Mouse (Mus musculus) embryonic facial prominence, embryonic 10.5 days (tissue): Measurements from ENCODE around the gene Avpr2. TPM values are rescaled to one million over a fixed set of nuclear protein-coding genes. Genes with fewer than 3 reads are reported as not detected.

ENCODE experiments used
- DNase-seq: peaks from one replicate; pipeline ENCODE4 v3.0.0-alpha.2; 2017; ENCODE audit warnings: low spot score
- H3K27ac ChIP-seq: fragments of 300-500 bp; sonication (generic); replicated peaks from 2 replicates; pipeline ENCODE4 v1.5.1; 2016; ENCODE audit warnings: mild to moderate bottlenecking
- H3K27me3 ChIP-seq: fragments of 300-500 bp; sonication (generic); replicated peaks from 2 replicates; pipeline ENCODE4 v1.6.1; 2016; ENCODE audit warnings: low read depth, mild to moderate bottlenecking; ENCODE audit not compliant: poor library complexity, severe bottlenecking
- H3K36me3 ChIP-seq: fragments of 300-500 bp; sonication (generic); replicated peaks from 2 replicates; pipeline ENCODE4 v1.6.1; 2016; ENCODE audit warnings: mild to moderate bottlenecking, moderate library complexity
- H3K4me1 ChIP-seq: fragments of 300-500 bp; sonication (generic); 2 replicates; pipeline ENCODE4 v1.6.1; 2016
- H3K4me3 ChIP-seq: fragments of 300-500 bp; sonication (generic); 2 replicates; pipeline ENCODE4 v1.5.1; 2016; ENCODE audit warnings: mild to moderate bottlenecking, moderate library complexity
- H3K9me3 ChIP-seq: fragments of 300-500 bp; sonication (generic); 2 replicates; pipeline ENCODE4 v1.6.1; 2016; ENCODE audit warnings: mild to moderate bottlenecking
- WGBS: fragments of 180-500 bp; shearing (Covaris S2); methylation state at CpG from one replicate; pipeline ENCODE4 v1.1.7; 2016; 5-methylcytosine and 5-hydroxymethylcytosine counted together
- polyA plus RNA-seq: library from polyadenylated mRNA; unstranded; fragments of >200 nt; fragmentation: Nextera tagmentation; extraction: Ambion mirVana; gene quantifications from 2 replicates; pipeline ENCODE4 v1.2.1, GENCODE M21; 2016

The Avpr2 gene
- polyA plus RNA-seq, 1 experiment from 2014 or later = 0.07 TPM

GRCm38 (mm10) chrX:73881036-73881427, 10.9 kb upstream of the Avpr2 start:
- Histone ChIP-seq H3K36me3 (no peaks in the 10 kb centered on the region), H3K9me3 (no peaks in the 10 kb centered on the region), H3K27ac (no peak overlapping the region), H3K4me3 (peak overlapping the region; percentile 57), H3K27me3 (peaks cover 44% of the 10 kb centered on the region), H3K4me1 (peaks cover 14% of the 10 kb centered on the region; the same call in 1 of the 2 replicates)
- 20% methylated on average over 16 of the region's 16 CpGs for WGBS
- DNase-seq = peak; percentile 12

- Histone ChIP-seq H3K27ac (no peak overlapping the region), H3K9me3 (no peaks in the 10 kb centered on the region), H3K36me3 (no peaks in the 10 kb centered on the region), H3K4me1 (peaks cover 14% of the 10 kb centered on the region; the same call in 1 of the 2 replicates), H3K4me3 (no peak overlapping the region), H3K27me3 (peaks cover 44% of the 10 kb centered on the region)
- WGBS = 14% methylated on average over 6 of the region's 6 CpGs
- DNase-seq = peak; percentile 15
Observed at GRCm38 (mm10) chrX:73881463-73881862, 10.4 kb upstream of the Avpr2 start.

GRCm38 (mm10) chrX:73892833-73893232, 931 bp downstream of the Avpr2 start:
- no peaks in the 10 kb centered on the region for H3K36me3 ChIP-seq
- peaks cover 22% of the 10 kb centered on the region; the same call in 1 of the 2 replicates for H3K27me3 ChIP-seq
- H3K4me3 ChIP-seq = no peak overlapping the region
- no peaks in the 10 kb centered on the region for H3K4me1 ChIP-seq
- no peaks in the 10 kb centered on the region for H3K9me3 ChIP-seq
- 91% methylated on average over 14 of the region's 14 CpGs for WGBS
- DNase-seq = no peak
- H3K27ac ChIP-seq = no peak overlapping the region

- Histone ChIP-seq H3K36me3 (no peaks in the 10 kb centered on the region), H3K27ac (no peak within 1 kb of the TSS), H3K27me3 (peaks cover 30% of the 10 kb centered on the region; the same call in 1 of the 2 replicates), H3K9me3 (no peaks in the 10 kb centered on the region), H3K4me1 (no peaks in the 10 kb centered on the region), H3K4me3 (no peak within 1 kb of the TSS)
- 30% methylated on average over 2 of the region's 2 CpGs for WGBS
- DNase-seq = peak; percentile 62
Observed at GRCm38 (mm10) chrX:73895719-73896118, 3.8 kb downstream of the Avpr2 start, which contains the start of gene L1cam. TSS of gene L1cam (minus strand) at chrX:73896105.

- no peak for DNase-seq
- Histone ChIP-seq H3K27me3 (peaks cover 21% of the 10 kb centered on the region; the same call in 1 of the 2 replicates), H3K9me3 (no peaks in the 10 kb centered on the region), H3K27ac (no peak overlapping the region), H3K4me1 (no peaks in the 10 kb centered on the region), H3K36me3 (no peaks in the 10 kb centered on the region), H3K4me3 (no peak overlapping the region)
- 79% methylated on average over 3 of the region's 3 CpGs for WGBS
Observed at GRCm38 (mm10) chrX:73897959-73898358, 6.1 kb downstream of the Avpr2 start.

GRCm38 (mm10) chrX:73910049-73910448, 18.1 kb downstream of the Avpr2 start:
- peaks cover 15% of the 10 kb centered on the region for H3K27me3 ChIP-seq
- DNase-seq = no peak
- H3K36me3 ChIP-seq = no peaks in the 10 kb centered on the region
- H3K9me3 ChIP-seq = no peaks in the 10 kb centered on the region
- 69% methylated on average over 1 of the region's 1 CpGs for WGBS
- H3K27ac ChIP-seq = no peak overlapping the region
- no peak overlapping the region for H3K4me3 ChIP-seq
- H3K4me1 ChIP-seq = peaks cover 7% of the 10 kb centered on the region

GRCm38 (mm10) chrX:73910451-73910850, 18.5 kb downstream of the Avpr2 start:
- no peak for DNase-seq
- H3K36me3 ChIP-seq = no peaks in the 10 kb centered on the region
- H3K9me3 ChIP-seq = no peaks in the 10 kb centered on the region
- H3K27me3 ChIP-seq = peaks cover 15% of the 10 kb centered on the region
- peaks cover 7% of the 10 kb centered on the region for H3K4me1 ChIP-seq
- H3K4me3 ChIP-seq = peak overlapping the region; percentile 47; the same call in 1 of the 2 replicates
- no peak overlapping the region for H3K27ac ChIP-seq

- DNase-seq = peak; percentile 21
- H3K9me3 ChIP-seq = no peaks in the 10 kb centered on the region
- H3K27me3 ChIP-seq = peaks cover 15% of the 10 kb centered on the region
- WGBS = 19% methylated on average over 26 of the region's 26 CpGs
- peak overlapping the region; percentile 47 for H3K4me3 ChIP-seq
- H3K27ac ChIP-seq = no peak overlapping the region
- no peaks in the 10 kb centered on the region for H3K36me3 ChIP-seq
- H3K4me1 ChIP-seq = peaks cover 7% of the 10 kb centered on the region
Observed at GRCm38 (mm10) chrX:73911156-73911555, 19.3 kb downstream of the Avpr2 start.

- Histone ChIP-seq H3K9me3 (no peaks in the 10 kb centered on the region), H3K27ac (no peak overlapping the region), H3K36me3 (peaks cover 3% of the 10 kb centered on the region; the same call in 1 of the 2 replicates), H3K4me3 (no peak overlapping the region), H3K4me1 (peaks cover 7% of the 10 kb centered on the region), H3K27me3 (peaks cover 15% of the 10 kb centered on the region)
- 82% methylated on average over 2 of the region's 2 CpGs for WGBS
- no peak for DNase-seq
Observed at GRCm38 (mm10) chrX:73911588-73911987, 19.7 kb downstream of the Avpr2 start.

- peaks cover 15% of the 10 kb centered on the region for H3K27me3 ChIP-seq
- H3K4me3 ChIP-seq = peak overlapping the region; percentile 39
- H3K36me3 ChIP-seq = peaks cover 37% of the 10 kb centered on the region
- peak overlapping the region; percentile 77 for H3K27ac ChIP-seq
- H3K4me1 ChIP-seq = peaks cover 7% of the 10 kb centered on the region
- no peaks in the 10 kb centered on the region for H3K9me3 ChIP-seq
- DNase-seq = peak; percentile 92
- WGBS = 27% methylated on average over 31 of the region's 31 CpGs
Observed at GRCm38 (mm10) chrX:73914827-73915703, 23.2 kb downstream of the Avpr2 start.

GRCm38 (mm10) chrX:73916945-73917344, 25.0 kb downstream of the Avpr2 start:
- Histone ChIP-seq H3K36me3 (peaks cover 38% of the 10 kb centered on the region), H3K27ac (no peak overlapping the region), H3K4me1 (peaks cover 6% of the 10 kb centered on the region; the same call in 1 of the 2 replicates), H3K27me3 (no peaks in the 10 kb centered on the region; the same call in 1 of the 2 replicates), H3K4me3 (no peak overlapping the region), H3K9me3 (no peaks in the 10 kb centered on the region)
- 88% methylated on average over 8 of the region's 8 CpGs for WGBS
- DNase-seq = no peak

GRCm38 (mm10) chrX:73918631-73919030, 26.7 kb downstream of the Avpr2 start:
- no peak overlapping the region for H3K27ac ChIP-seq
- H3K36me3 ChIP-seq = peaks cover 38% of the 10 kb centered on the region
- no peak overlapping the region for H3K4me3 ChIP-seq
- DNase-seq = no peak
- no peaks in the 10 kb centered on the region for H3K9me3 ChIP-seq
- no peaks in the 10 kb centered on the region; the same call in 1 of the 2 replicates for H3K27me3 ChIP-seq
- peaks cover 6% of the 10 kb centered on the region; the same call in 1 of the 2 replicates for H3K4me1 ChIP-seq
- WGBS = 84% methylated on average over 5 of the region's 5 CpGs
